Mouse (Mus musculus): ENCODE data around the gene Gm20817.
"Not testable (repeated sequence)": the region's sequence is repeated elsewhere in the genome, so short reads cannot be mapped to it uniquely, and the experiment has no call there.

Gene Gm20817

GRCm38 (mm10) chrY:68832628-68833027 is at the start of gene Gm20817:
Gm20817 (minus strand) TSS chrY:68832728.
- DNase-seq: not testable (repeated sequence)

Data from right cerebral cortex, postnatal 14 days (tissue).